Mouse (Mus musculus) spleen, adult 12 weeks (tissue): ENCODE measurements around the gene Shcbp1.
"Not testable (repeated sequence)": the region's sequence is repeated elsewhere in the genome, so short reads cannot be mapped to it uniquely, and the experiment has no call there.

Source experiments
- DNase-seq: peaks from one replicate; pipeline ENCODE4 v3.0.0; 2022; ENCODE audit warnings: low spot score

The Shcbp1 gene

DNA sequence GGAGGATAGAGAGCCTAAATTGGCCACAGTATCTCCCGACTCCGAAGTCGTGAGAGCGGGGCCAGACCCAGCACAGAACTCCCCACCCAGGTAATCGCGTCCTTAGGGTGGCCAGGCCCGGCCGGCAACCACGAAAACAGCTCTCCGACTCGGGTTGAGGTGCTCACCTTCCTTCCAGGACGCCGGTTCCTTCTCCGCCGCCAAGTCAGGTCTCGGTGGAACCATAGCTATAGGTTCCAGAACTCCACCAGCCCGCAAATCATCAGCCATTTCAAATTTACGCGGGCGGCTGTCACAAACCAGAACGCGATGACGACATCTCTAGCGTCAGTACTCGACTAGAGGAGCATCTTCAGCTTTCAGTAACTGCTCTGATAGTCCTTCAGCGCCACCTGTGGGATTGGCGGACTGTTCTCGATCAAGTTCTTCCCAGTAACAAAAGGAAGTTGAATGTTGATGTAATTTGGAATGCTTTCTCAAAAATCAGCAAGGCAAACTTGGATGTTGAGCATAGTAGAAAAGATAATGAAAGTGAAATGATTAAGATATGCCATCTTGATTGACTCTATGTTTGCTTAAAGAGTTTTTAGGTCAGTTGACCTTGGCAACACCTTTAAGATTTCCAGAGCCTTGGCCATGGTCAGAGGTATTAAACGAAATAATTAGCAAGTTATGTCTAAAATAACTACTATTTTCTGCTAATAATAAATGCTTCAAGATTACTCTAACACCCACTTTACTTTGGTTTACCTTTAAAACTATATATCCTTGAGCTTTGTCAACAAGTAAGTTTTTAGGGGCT is at the start of gene Shcbp1:
TSS of gene Shcbp1 (minus strand) at position 314 of the 802 bp plus-strand sequence.
- peak; percentile 80 for DNase-seq

DNA sequence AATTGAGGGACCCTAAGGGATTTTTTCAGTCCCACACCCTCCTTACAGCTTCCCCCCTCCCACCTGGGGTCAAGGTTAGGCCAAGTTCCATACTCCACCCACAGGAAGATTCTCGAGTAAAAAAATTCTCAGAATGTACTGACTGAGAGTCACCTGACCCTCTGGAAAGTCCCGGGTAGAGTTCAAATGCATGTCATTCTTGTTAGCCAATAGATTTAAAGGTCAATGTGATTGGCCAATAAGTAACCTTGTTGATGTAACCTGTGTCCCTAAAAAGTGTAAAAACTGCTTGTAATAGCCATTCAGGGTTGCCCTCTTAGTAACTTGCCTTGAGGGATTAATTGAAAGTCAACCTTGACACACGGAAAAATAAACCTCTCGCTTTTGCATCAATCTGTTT is 29.5 kb upstream of the Shcbp1 start:
- DNase-seq = no peak

DNA sequence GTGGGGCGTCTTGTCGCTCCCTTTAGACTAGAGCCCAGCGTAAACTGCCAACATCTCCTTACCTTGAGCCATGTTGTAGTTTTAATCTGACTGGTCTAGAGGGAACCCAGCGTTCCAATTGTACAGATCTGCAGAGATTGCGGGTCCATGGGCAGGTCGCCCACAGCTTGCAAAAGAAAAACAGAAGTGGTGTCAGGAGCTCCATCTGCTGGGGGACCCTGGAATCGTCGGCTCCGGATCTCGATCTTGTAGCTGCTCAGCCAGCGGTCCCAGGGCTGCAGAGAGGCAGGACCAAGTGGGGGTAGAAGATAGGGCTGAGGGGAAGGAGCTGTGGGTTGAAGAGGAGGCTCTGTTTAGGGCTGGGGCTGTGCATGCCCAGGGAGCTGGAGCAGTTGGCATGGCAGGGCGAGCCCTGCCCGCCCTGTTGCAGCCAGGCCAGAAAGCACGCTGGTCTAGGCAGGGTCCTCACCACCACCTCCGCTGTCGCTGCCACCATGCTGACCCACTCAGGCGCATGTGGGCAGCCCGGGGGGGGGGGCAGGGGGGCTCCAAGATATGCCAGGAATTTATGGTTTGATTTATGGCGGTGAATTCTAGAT is 21.3 kb upstream of the Shcbp1 start:
- no peak for DNase-seq

DNA sequence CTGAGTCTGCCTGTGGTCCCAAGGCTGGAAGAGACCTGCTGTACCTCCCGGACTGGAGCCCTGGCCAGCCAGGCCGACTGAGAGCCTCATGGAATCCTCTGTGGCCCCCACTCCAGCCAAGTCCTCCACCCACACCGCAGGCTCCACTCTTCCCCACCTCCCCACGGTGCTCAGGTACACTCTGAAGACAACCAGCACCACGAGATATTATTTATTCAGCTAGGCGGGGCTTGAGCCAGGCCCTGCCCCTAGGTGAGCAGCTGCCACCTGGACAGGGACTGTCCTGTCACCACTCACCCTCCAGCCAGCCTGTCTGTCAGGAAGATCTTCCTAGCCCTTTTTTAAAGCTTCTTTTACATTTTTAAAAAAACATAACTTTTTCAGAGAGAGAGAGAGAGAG is 1.1 kb downstream of the Shcbp1 start:
- DNase-seq = peak; percentile 4

DNA sequence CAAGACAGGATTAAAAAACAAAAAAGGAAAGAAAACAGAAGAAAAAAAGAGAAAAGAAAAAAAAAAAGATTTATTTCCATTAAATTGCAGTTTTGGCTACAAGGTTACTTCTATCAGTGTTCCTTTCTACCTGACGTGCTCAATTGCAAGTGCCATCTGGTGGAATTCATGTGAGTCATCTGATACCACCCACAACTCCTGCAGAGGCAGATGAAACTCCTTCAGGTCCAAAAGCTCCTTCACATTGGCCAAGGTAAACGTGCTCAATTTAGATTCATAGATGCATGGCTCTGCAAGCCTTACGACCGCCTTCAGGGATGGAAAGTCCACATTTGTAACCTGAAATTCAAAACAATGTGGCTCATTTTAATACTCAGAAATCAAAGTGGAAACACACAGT is 14.6 kb downstream of the Shcbp1 start:
- no peak for DNase-seq

DNA sequence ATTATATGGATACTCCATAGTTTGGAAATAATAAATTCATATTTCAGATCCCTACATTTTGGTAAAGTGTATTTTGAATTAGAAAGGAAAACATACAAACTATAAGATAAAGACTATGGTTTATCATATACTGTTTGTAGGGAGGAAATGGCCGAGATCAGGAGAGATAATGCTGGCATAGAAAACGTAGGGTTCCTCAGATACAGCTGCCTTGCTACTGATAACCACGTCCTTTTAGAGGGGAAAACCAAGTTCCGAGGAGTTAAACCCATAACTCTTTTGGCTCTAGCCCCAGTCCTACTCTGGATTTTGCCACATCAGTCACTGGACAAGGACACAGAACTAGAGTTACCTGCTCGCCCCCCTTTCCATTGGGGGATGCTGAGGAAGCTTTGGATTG is 26.3 kb downstream of the Shcbp1 start:
- no peak for DNase-seq

DNA sequence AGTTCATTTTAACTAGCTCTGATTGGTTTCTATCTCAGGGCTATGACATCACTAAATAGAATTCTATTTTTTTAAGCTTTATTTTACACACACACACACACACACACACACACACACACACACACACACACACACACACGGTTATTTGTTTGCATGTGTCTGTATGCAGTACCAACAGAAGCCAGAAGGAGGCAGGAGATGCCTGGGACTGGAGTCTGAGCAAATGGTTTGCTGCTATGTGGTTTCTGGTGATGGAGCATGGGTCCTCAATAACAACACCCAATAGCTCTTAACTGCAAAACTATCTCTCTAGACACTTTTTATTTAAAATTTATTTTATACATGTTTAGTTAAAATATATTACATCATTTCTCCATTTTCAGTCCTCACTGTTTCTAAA is 48.4 kb downstream of the Shcbp1 start:
- DNase-seq = no peak

DNA sequence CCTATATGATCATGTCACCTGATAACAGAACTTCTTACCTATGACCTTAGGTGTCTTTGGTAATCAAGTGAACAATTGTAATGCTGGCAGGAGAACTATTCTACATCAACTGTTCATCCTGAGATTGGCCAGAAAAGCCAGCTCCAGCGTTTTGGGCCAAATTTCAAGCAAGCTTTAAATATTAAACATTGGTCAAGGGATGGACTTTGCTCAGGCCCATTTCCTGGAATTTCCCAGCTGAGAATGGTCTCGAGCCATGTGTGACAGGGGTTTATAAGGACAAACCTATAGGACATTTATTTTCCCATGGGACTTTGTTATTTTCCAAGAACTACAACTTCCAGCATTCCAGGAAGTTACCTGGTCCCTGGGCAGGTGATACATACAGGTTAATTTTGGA is 63.8 kb downstream of the Shcbp1 start:
- DNase-seq = no peak

DNA sequence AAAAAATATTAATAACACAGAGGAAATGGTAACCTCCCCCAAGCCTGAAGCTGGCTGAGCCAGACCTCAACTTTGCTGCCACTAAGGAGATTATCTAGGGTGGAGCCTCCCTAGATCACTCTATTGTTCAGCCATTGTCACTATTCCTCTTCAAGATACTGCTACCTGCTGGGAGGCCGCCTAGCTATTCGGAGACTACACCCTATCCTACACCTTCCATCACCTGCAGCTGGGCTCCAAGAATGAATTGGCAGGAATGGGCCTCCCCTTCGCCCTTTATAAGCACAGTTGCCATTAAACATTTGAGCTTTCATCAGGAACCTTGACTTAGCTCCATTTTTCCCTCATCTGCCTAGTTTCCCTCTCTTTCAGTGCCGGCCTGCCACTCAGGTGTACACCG is 71.0 kb downstream of the Shcbp1 start:
- DNase-seq = not testable (repeated sequence)

DNA sequence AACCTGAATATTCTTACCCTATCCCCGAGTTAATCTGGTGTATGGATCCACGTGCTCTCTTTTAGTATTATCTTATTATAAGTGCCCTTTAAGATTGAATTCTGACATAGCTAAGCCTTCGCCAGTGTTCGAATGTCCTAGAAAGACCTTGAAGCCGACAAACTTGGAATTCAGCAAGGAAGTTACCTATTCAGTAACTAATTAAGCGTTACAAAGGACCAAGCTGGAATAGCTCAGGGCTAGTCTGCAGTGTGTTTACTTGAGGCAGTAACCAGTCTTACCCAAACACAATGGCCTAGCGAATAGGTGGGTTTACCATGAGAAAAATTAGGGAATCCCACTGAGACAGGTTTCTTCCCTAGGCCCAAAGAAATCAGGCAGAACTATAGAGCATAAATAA is 71.5 kb downstream of the Shcbp1 start:
- DNase-seq = not testable (repeated sequence)

DNA sequence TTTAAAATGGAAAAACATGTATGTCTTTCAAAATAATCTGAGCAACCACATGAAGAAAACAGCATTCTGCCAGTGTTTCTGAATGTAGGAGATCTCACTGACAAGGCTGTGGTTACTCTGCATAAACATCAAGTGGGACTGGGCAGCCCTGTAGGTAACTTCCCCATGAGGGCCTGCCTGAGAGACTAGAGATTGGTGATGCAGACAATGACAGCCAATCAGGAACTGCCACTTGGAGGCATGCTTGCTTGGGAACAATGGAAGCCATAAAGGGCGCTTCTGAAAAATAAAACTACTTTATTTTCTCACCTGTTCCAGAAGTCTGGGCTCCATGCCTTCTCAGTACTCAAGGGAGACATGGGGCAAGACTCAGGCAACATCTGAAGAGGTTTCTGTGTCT is 87.7 kb downstream of the Shcbp1 start:
- DNase-seq = no peak
